Mouse (Mus musculus) heart, postnatal 10 days (tissue): ENCODE measurements around the gene Haao. TPM values are rescaled to one million over a fixed set of nuclear protein-coding genes. Genes with fewer than 3 reads are reported as not detected.

Source experiments
- DNase-seq, 2 experiments: peaks; one replicate each; pipeline ENCODE4 v3.0.0; 2021
- intact Hi-C: fragments of 180-260 bp; cut with DNase I; formaldehyde crosslinking; loops from one replicate; pipeline ENCODE4 v1.15.1; 2025
- total RNA-seq, 2 experiments: library from RNA; stranded (reverse); gene quantifications; 2 replicates each; pipeline ENCODE4 v1.2.3; 2021

Gene Haao
- total RNA-seq, 2 experiments from 2014 or later: not detected

GRCm38 (mm10) chr17:83803987-83804386 is 43.8 kb downstream of the Haao start:
- intact Hi-C loops: no loop called here
- no peak for DNase-seq

GRCm38 (mm10) chr17:83799506-83800050 is 48.2 kb downstream of the Haao start:
- no peak for DNase-seq
- intact Hi-C loops: no loop called here

- intact Hi-C loops: no loop called here
Observed at GRCm38 (mm10) chr17:83795121-83795520, 52.6 kb downstream of the Haao start.

GRCm38 (mm10) chr17:83792388-83792787 is 55.4 kb downstream of the Haao start:
- DNase-seq: no peak
- intact Hi-C loops: no loop called here

More at GRCm38 (mm10) chr17:83795121-83795520, 52.6 kb downstream of the Haao start:
- no peak for DNase-seq

GRCm38 (mm10) chr17:83790158-83790557 is 57.6 kb downstream of the Haao start:
- intact Hi-C loops: no loop called here
- no peak for DNase-seq

GRCm38 (mm10) chr17:83786418-83786817 is 61.3 kb downstream of the Haao start:
- no peak for DNase-seq
- intact Hi-C loops: no loop called here

GRCm38 (mm10) chr17:83782740-83783139 is 65.0 kb downstream of the Haao start:
- DNase-seq: no peak
- intact Hi-C loops: no loop called here

Other genes with a start within 250 kb of the Haao start
- not detected for gene Kcng3, start 216.1 kb downstream of the Haao start, total RNA-seq
- 10 to 100 TPM; 29.2 to 30.2 TPM for gene Mta3, start 141.8 kb downstream of the Haao start, total RNA-seq